Mouse (Mus musculus): ENCODE results near the gene Prkcz. TPM values are rescaled to one million over a fixed set of nuclear protein-coding genes. Genes with fewer than 3 reads are reported as not detected.
A peak's percentile ranks its signal among the peaks of the same experiment; 100 is the strongest.

Prkcz gene
- total RNA-seq, 2 experiments from 2014 or later = 1.7 to 2.3 TPM

GRCm38 (mm10) chr4:155320281-155321244, 40.6 kb downstream of the Prkcz start:
- no peak for DNase-seq (ENCODE audit: low spot score)

GRCm38 (mm10) chr4:155318266-155318665, 42.9 kb downstream of the Prkcz start:
- intact Hi-C loops (cut with DNase I) = no loop called here
- no peak for DNase-seq (ENCODE audit: low spot score)

More at GRCm38 (mm10) chr4:155320281-155321244, 40.6 kb downstream of the Prkcz start:
- intact Hi-C loops (cut with DNase I) = no loop called here

- intact Hi-C loops (cut with DNase I) = no loop called here
- DNase-seq (ENCODE audit: low spot score) = no peak
Observed at GRCm38 (mm10) chr4:155315031-155315430, 46.1 kb downstream of the Prkcz start.

GRCm38 (mm10) chr4:155308679-155309078, 52.5 kb downstream of the Prkcz start:
- intact Hi-C loops (cut with DNase I) = loop anchor here (1.0 to 5.0 kb wide), 3 partner anchors 40 to 214 kb away; no protein-coding TSS in a partner anchor
- DNase-seq (ENCODE audit: low spot score) = no peak

- peak; percentile 49 for DNase-seq (ENCODE audit: low spot score)
- intact Hi-C loops (cut with DNase I) = loop anchor here (1.0 to 5.0 kb wide), 3 partner anchors 40 to 213 kb away; no protein-coding TSS in a partner anchor
Observed at GRCm38 (mm10) chr4:155308068-155308467, 53.1 kb downstream of the Prkcz start.

- DNase-seq (ENCODE audit: low spot score) = no peak
- intact Hi-C loops (cut with DNase I) = loop anchor here (5.0 kb wide), 1 partner anchor 55 kb away; no protein-coding TSS in a partner anchor
Observed at GRCm38 (mm10) chr4:155307591-155307990, 53.6 kb downstream of the Prkcz start.

- intact Hi-C loops (cut with DNase I) = loop anchor here (5.0 kb wide), 1 partner anchor 54 kb away; no protein-coding TSS in a partner anchor
- DNase-seq (ENCODE audit: low spot score) = no peak
Observed at GRCm38 (mm10) chr4:155306356-155307242, 54.6 kb downstream of the Prkcz start.

GRCm38 (mm10) chr4:155305531-155306031, 55.6 kb downstream of the Prkcz start:
- DNase-seq (ENCODE audit: low spot score) = no peak
- intact Hi-C loops (cut with DNase I) = loop anchor here (5.0 kb wide), 1 partner anchor 53 kb away; no protein-coding TSS in a partner anchor

GRCm38 (mm10) chr4:155304508-155305096, 56.6 kb downstream of the Prkcz start:
- DNase-seq (ENCODE audit: low spot score) = no peak
- intact Hi-C loops (cut with DNase I) = loop anchor here (5.0 kb wide), 1 partner anchor 52 kb away; no protein-coding TSS in a partner anchor

GRCm38 (mm10) chr4:155301965-155302364, 59.2 kb downstream of the Prkcz start:
- intact Hi-C loops (cut with DNase I) = no loop called here
- no peak for DNase-seq (ENCODE audit: low spot score)

GRCm38 (mm10) chr4:155301098-155301447, 60.1 kb downstream of the Prkcz start:
- intact Hi-C loops (cut with DNase I) = no loop called here
- no peak for DNase-seq (ENCODE audit: low spot score)

- no peak for DNase-seq (ENCODE audit: low spot score)
- intact Hi-C loops (cut with DNase I) = no loop called here
Observed at GRCm38 (mm10) chr4:155300421-155301097, 60.6 kb downstream of the Prkcz start.

GRCm38 (mm10) chr4:155298826-155299225, 62.3 kb downstream of the Prkcz start:
- intact Hi-C loops (cut with DNase I) = no loop called here
- DNase-seq (ENCODE audit: low spot score) = no peak

- intact Hi-C loops (cut with DNase I) = no loop called here
- DNase-seq (ENCODE audit: low spot score) = no peak
Observed at GRCm38 (mm10) chr4:155297057-155297456, 64.1 kb downstream of the Prkcz start.

GRCm38 (mm10) chr4:155295996-155296395, 65.2 kb downstream of the Prkcz start:
- DNase-seq (ENCODE audit: low spot score) = no peak
- intact Hi-C loops (cut with DNase I) = no loop called here

GRCm38 (mm10) chr4:155295026-155295590, 66.1 kb downstream of the Prkcz start:
- no peak for DNase-seq (ENCODE audit: low spot score)
- intact Hi-C loops (cut with DNase I) = no loop called here

- intact Hi-C loops (cut with DNase I) = no loop called here
- no peak for DNase-seq (ENCODE audit: low spot score)
Observed at GRCm38 (mm10) chr4:155294381-155294780, 66.8 kb downstream of the Prkcz start.

GRCm38 (mm10) chr4:155292863-155293262, 68.3 kb downstream of the Prkcz start:
- intact Hi-C loops (cut with DNase I) = no loop called here
- DNase-seq (ENCODE audit: low spot score) = no peak

- no peak for DNase-seq (ENCODE audit: low spot score)
- intact Hi-C loops (cut with DNase I) = no loop called here
Observed at GRCm38 (mm10) chr4:155290045-155290444, 71.1 kb downstream of the Prkcz start.

All from heart, postnatal 25 days (tissue).